Mouse (Mus musculus): ENCODE measurements around the gene Tada2b. TPM values are rescaled to one million over a fixed set of nuclear protein-coding genes. Genes with fewer than 3 reads are reported as not detected.

Tada2b gene
- polyA plus RNA-seq, 1 experiment from 2014 or later: 3.1 TPM

- H3K27ac ChIP-seq (ENCODE audit: low read depth, low read length): no peak overlapping the region
- whole genome bisulfite sequencing: 61% methylated on average over 2 of the region's 2 CpGs
- peaks cover 9% of the 10 kb centered on the region for H3K4me1 ChIP-seq (replicated peaks; ENCODE audit: control insufficient read depth, insufficient read depth, low read length)
- H3K27me3 ChIP-seq (replicated peaks; ENCODE audit: control insufficient read depth, insufficient read depth, low read length): 0 out of 2 replicates have a peak, but pooled peaks cover 3% of the 10 kb centered on the region
- H3K9ac ChIP-seq (ENCODE audit: low read depth, low read length): no peak overlapping the region
- no peak overlapping the region for H3K4me2 ChIP-seq
- H3K36me3 ChIP-seq (ENCODE audit: control insufficient read depth, insufficient read depth, low read length): no peaks in the 10 kb centered on the region
- no peak for ATAC-seq (replicated peaks; ENCODE audit: low FRiP score)
- DNase-seq (ENCODE audit: low spot score): no peak
- no peak overlapping the region for H3K4me3 ChIP-seq (ENCODE audit: low read depth, low read length)
- H3K9me3 ChIP-seq (ENCODE audit: control insufficient read depth, low read length): no peaks in the 10 kb centered on the region
Measured at GRCm38 (mm10) chr5:36461231-36461630, 22.9 kb downstream of the Tada2b start.

GRCm38 (mm10) chr5:36460712-36461111 is 23.4 kb downstream of the Tada2b start:
- H3K27me3 ChIP-seq (replicated peaks; ENCODE audit: control insufficient read depth, insufficient read depth, low read length): 0 out of 2 replicates have a peak, but pooled peaks cover 3% of the 10 kb centered on the region
- 0 out of 2 replicates have a peak, but pooled peaks cover 5% of the 10 kb centered on the region for H3K4me1 ChIP-seq (replicated peaks; ENCODE audit: control insufficient read depth, insufficient read depth, low read length)
- H3K27ac ChIP-seq (ENCODE audit: low read depth, low read length): no peak overlapping the region
- DNase-seq (ENCODE audit: low spot score) (no peak), ATAC-seq (replicated peaks; ENCODE audit: low FRiP score) (no peak)
- H3K9me3 ChIP-seq (ENCODE audit: control insufficient read depth, low read length): no peaks in the 10 kb centered on the region
- no peak overlapping the region for H3K4me3 ChIP-seq (ENCODE audit: low read depth, low read length)
- H3K4me2 ChIP-seq: no peak overlapping the region
- no peak overlapping the region for H3K9ac ChIP-seq (ENCODE audit: low read depth, low read length)
- 72% methylated on average over 2 of the region's 2 CpGs for WGBS
- H3K36me3 ChIP-seq (ENCODE audit: control insufficient read depth, insufficient read depth, low read length): no peaks in the 10 kb centered on the region

- no peak for DNase-seq (ENCODE audit: low spot score)
- 0 out of 2 replicates have a peak, but pooled peaks cover 3% of the 10 kb centered on the region for H3K27me3 ChIP-seq (replicated peaks; ENCODE audit: control insufficient read depth, insufficient read depth, low read length)
- ATAC-seq (replicated peaks; ENCODE audit: low FRiP score): no peak
- H3K4me3 ChIP-seq (ENCODE audit: low read depth, low read length): no peak overlapping the region
- H3K27ac ChIP-seq (ENCODE audit: low read depth, low read length): no peak overlapping the region
- H3K9me3 ChIP-seq (ENCODE audit: control insufficient read depth, low read length): no peaks in the 10 kb centered on the region
- no peak overlapping the region for H3K4me2 ChIP-seq
- WGBS: 13% methylated on average over 4 of the region's 4 CpGs
- H3K9ac ChIP-seq (ENCODE audit: low read depth, low read length): no peak overlapping the region
- H3K36me3 ChIP-seq (ENCODE audit: control insufficient read depth, insufficient read depth, low read length): no peaks in the 10 kb centered on the region
- H3K4me1 ChIP-seq (replicated peaks; ENCODE audit: control insufficient read depth, insufficient read depth, low read length): 0 out of 2 replicates have a peak, but pooled peaks cover 3% of the 10 kb centered on the region
Measured at GRCm38 (mm10) chr5:36458926-36459325, 25.2 kb downstream of the Tada2b start.

- no peak for DNase-seq (ENCODE audit: low spot score)
- H3K9ac ChIP-seq (ENCODE audit: low read depth, low read length): no peak overlapping the region
- H3K4me1 ChIP-seq (replicated peaks; ENCODE audit: control insufficient read depth, insufficient read depth, low read length): 0 out of 2 replicates have a peak, but pooled peaks cover 2% of the 10 kb centered on the region
- H3K27ac ChIP-seq (ENCODE audit: low read depth, low read length): no peak overlapping the region
- H3K4me2 ChIP-seq: no peak overlapping the region
- H3K36me3 ChIP-seq (ENCODE audit: control insufficient read depth, insufficient read depth, low read length): no peaks in the 10 kb centered on the region
- WGBS: 76% methylated on average over 4 of the region's 4 CpGs
- no peaks in the 10 kb centered on the region for H3K9me3 ChIP-seq (ENCODE audit: control insufficient read depth, low read length)
- H3K4me3 ChIP-seq (ENCODE audit: low read depth, low read length): no peak overlapping the region
- H3K27me3 ChIP-seq (replicated peaks; ENCODE audit: control insufficient read depth, insufficient read depth, low read length): 0 out of 2 replicates have a peak, but pooled peaks cover 3% of the 10 kb centered on the region
- ATAC-seq (replicated peaks; ENCODE audit: low FRiP score): no peak
Measured at GRCm38 (mm10) chr5:36457706-36458105, 26.4 kb downstream of the Tada2b start.

- H3K4me2 ChIP-seq: no peak overlapping the region
- 0 out of 2 replicates have a peak, but pooled peaks cover 3% of the 10 kb centered on the region for H3K27me3 ChIP-seq (replicated peaks; ENCODE audit: control insufficient read depth, insufficient read depth, low read length)
- ATAC-seq (replicated peaks; ENCODE audit: low FRiP score) (no peak), DNase-seq (ENCODE audit: low spot score) (no peak)
- 76% methylated on average over 6 of the region's 6 CpGs for WGBS
- H3K4me1 ChIP-seq (replicated peaks; ENCODE audit: control insufficient read depth, insufficient read depth, low read length): peaks cover 6% of the 10 kb centered on the region; the same call in 1 of the 2 replicates
- H3K9me3 ChIP-seq (ENCODE audit: control insufficient read depth, low read length): no peaks in the 10 kb centered on the region
- H3K4me3 ChIP-seq (ENCODE audit: low read depth, low read length): no peak overlapping the region
- no peaks in the 10 kb centered on the region for H3K36me3 ChIP-seq (ENCODE audit: control insufficient read depth, insufficient read depth, low read length)
- no peak overlapping the region for H3K27ac ChIP-seq (ENCODE audit: low read depth, low read length)
- H3K9ac ChIP-seq (ENCODE audit: low read depth, low read length): no peak overlapping the region
Measured at GRCm38 (mm10) chr5:36452821-36453220, 31.3 kb downstream of the Tada2b start.

GRCm38 (mm10) chr5:36451872-36452389 is 32.2 kb downstream of the Tada2b start:
- no peak overlapping the region for H3K9ac ChIP-seq (ENCODE audit: low read depth, low read length)
- H3K4me1 ChIP-seq (replicated peaks; ENCODE audit: control insufficient read depth, insufficient read depth, low read length): peaks cover 6% of the 10 kb centered on the region; the same call in 1 of the 2 replicates
- no peak overlapping the region for H3K27ac ChIP-seq (ENCODE audit: low read depth, low read length)
- DNase-seq (ENCODE audit: low spot score) (no peak), ATAC-seq (replicated peaks; ENCODE audit: low FRiP score) (no peak)
- no peak overlapping the region for H3K4me3 ChIP-seq (ENCODE audit: low read depth, low read length)
- no peak overlapping the region for H3K4me2 ChIP-seq
- 0 out of 2 replicates have a peak, but pooled peaks cover 3% of the 10 kb centered on the region for H3K27me3 ChIP-seq (replicated peaks; ENCODE audit: control insufficient read depth, insufficient read depth, low read length)
- H3K36me3 ChIP-seq (ENCODE audit: control insufficient read depth, insufficient read depth, low read length): no peaks in the 10 kb centered on the region
- 70% methylated on average over 10 of the region's 10 CpGs for WGBS
- H3K9me3 ChIP-seq (ENCODE audit: control insufficient read depth, low read length): no peaks in the 10 kb centered on the region

GRCm38 (mm10) chr5:36451119-36451518 is 33.0 kb downstream of the Tada2b start:
- Histone ChIP-seq H3K36me3 (ENCODE audit: control insufficient read depth, insufficient read depth, low read length) (no peaks in the 10 kb centered on the region), H3K4me1 (replicated peaks; ENCODE audit: control insufficient read depth, insufficient read depth, low read length) (peaks cover 6% of the 10 kb centered on the region; the same call in 1 of the 2 replicates), H3K4me3 (ENCODE audit: low read depth, low read length) (no peak overlapping the region), H3K9ac (ENCODE audit: low read depth, low read length) (no peak overlapping the region), H3K4me2 (no peak overlapping the region), H3K9me3 (ENCODE audit: control insufficient read depth, low read length) (no peaks in the 10 kb centered on the region), H3K27me3 (replicated peaks; ENCODE audit: control insufficient read depth, insufficient read depth, low read length) (peaks cover 3% of the 10 kb centered on the region), H3K27ac (ENCODE audit: low read depth, low read length) (no peak overlapping the region)
- ATAC-seq (replicated peaks; ENCODE audit: low FRiP score) (no peak; the same call in 1 of the 2 replicates), DNase-seq (ENCODE audit: low spot score) (no peak)
- 16% methylated on average over 10 of the region's 10 CpGs for WGBS

GRCm38 (mm10) chr5:36449710-36450358 is 34.3 kb downstream of the Tada2b start:
- no peak overlapping the region for H3K27ac ChIP-seq (ENCODE audit: low read depth, low read length)
- peaks cover 6% of the 10 kb centered on the region; the same call in 1 of the 2 replicates for H3K4me1 ChIP-seq (replicated peaks; ENCODE audit: control insufficient read depth, insufficient read depth, low read length)
- H3K4me3 ChIP-seq (ENCODE audit: low read depth, low read length): no peak overlapping the region
- no peak overlapping the region for H3K9ac ChIP-seq (ENCODE audit: low read depth, low read length)
- H3K27me3 ChIP-seq (replicated peaks; ENCODE audit: control insufficient read depth, insufficient read depth, low read length): peaks cover 16% of the 10 kb centered on the region
- H3K9me3 ChIP-seq (ENCODE audit: control insufficient read depth, low read length): no peaks in the 10 kb centered on the region
- 60% methylated on average over 6 of the region's 6 CpGs for WGBS
- no peaks in the 10 kb centered on the region for H3K36me3 ChIP-seq (ENCODE audit: control insufficient read depth, insufficient read depth, low read length)
- DNase-seq (ENCODE audit: low spot score) (no peak), ATAC-seq (replicated peaks; ENCODE audit: low FRiP score) (no peak)
- no peak overlapping the region for H3K4me2 ChIP-seq

GRCm38 (mm10) chr5:36447872-36448271 is 36.2 kb downstream of the Tada2b start:
- Histone ChIP-seq H3K4me1 (replicated peaks; ENCODE audit: control insufficient read depth, insufficient read depth, low read length) (peaks cover 6% of the 10 kb centered on the region; the same call in 1 of the 2 replicates), H3K36me3 (ENCODE audit: control insufficient read depth, insufficient read depth, low read length) (no peaks in the 10 kb centered on the region), H3K9ac (ENCODE audit: low read depth, low read length) (no peak overlapping the region), H3K4me3 (ENCODE audit: low read depth, low read length) (no peak overlapping the region), H3K4me2 (no peak overlapping the region), H3K27me3 (replicated peaks; ENCODE audit: control insufficient read depth, insufficient read depth, low read length) (peaks cover 19% of the 10 kb centered on the region), H3K27ac (ENCODE audit: low read depth, low read length) (no peak overlapping the region), H3K9me3 (ENCODE audit: control insufficient read depth, low read length) (no peaks in the 10 kb centered on the region)
- ATAC-seq (replicated peaks; ENCODE audit: low FRiP score): no peak
- DNase-seq (ENCODE audit: low spot score): no peak
- 85% methylated on average over 12 of the region's 12 CpGs for WGBS
